Mouse (Mus musculus): ENCODE data around the gene 2410015M20Rik.

DNA sequence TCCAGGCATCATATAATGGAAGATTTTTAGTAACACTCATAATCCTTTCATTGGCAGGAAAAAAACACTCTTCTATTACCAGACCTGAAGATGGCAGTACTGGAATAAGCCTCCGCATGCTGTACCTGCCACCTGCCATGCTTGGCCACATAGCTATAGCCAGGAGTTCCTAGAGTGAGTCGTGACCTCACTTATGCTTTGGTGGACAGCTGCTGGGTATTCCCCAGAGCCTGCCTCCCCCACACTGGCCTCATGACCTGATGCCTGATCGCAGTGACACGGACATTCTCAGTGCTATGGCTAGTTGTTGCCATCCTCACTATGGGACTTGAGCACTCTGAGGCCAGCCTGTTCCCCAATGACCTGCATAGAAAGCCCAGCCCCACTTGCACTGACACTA lies 39.3 kb downstream of the 2410015M20Rik start:
- TF ChIP-seq POLR2A (IDR thresholded peaks at IDR 0.05; ENCODE audit: control insufficient read depth, extremely low read depth, insufficient read depth, low read length, poor library complexity) (no peak), CTCF (IDR thresholded peaks at IDR 0.05; ENCODE audit: borderline replicate concordance, control insufficient read depth, extremely low read depth, insufficient read depth, low read length, poor library complexity) (no peak)

Data from thymus, adult 2 months (tissue).